19 mouse cellular contexts compared by ENCODE assay signal in genomic region chr10:5360560-5360959, GRCm38 (mm10).
A peak's percentile ranks its signal among the peaks of the same experiment; 100 is the strongest.
DNase-seq lines count a peak whose midpoint lies in the region; ATAC-seq and TF ChIP-seq lines count a peak whose summit lies in the region.
"Had no signal": no experiment of that assay in that cellular context is flagged by ENCODE, and none has a peak within 500 bp of the region (broad histone marks: within the 10 kb centered on the region; RNA-seq: fewer than 3 reads in every experiment).

No protein-coding gene starts in this region.

- H3K4me1 ChIP-seq in hindbrain, postnatal 0 days (ENCODE audit: insufficient read depth, low read length) = 0 out of 2 replicates have a peak, but pooled peaks cover 2% of the 10 kb centered on the region
- H3K4me1 ChIP-seq in forebrain, embryonic 14.5 days (ENCODE audit: control insufficient read depth, insufficient read depth, low read length) = no peaks in the 10 kb centered on the region
- H3K4me1 ChIP-seq: forebrain, embryonic 12.5 days; heart, embryonic 15.5 days; midbrain, embryonic 12.5 days had no signal

- no peak overlapping the region for H3K9ac ChIP-seq in hindbrain, postnatal 0 days (replicated peaks; ENCODE audit: low read length)
- H3K9ac ChIP-seq in forebrain, embryonic 14.5 days (ENCODE audit: low read length) = no peak overlapping the region
- H3K9ac ChIP-seq: forebrain, embryonic 12.5 days; heart, embryonic 15.5 days; midbrain, embryonic 12.5 days had no signal

- ATAC-seq in hindbrain, postnatal 0 days = peak; percentile 75
- no peak for ATAC-seq in forebrain, embryonic 14.5 days

- DNase-seq in layer of hippocampus, adult 2 months (ENCODE audit: low spot score in 2 of 2) = no peak
- no peak for DNase-seq in layer of hippocampus, postnatal 25 days (ENCODE audit: extremely low spot score in 1 of 2, low spot score in 1 of 2)
- peak; percentile 26 to 45 for DNase-seq in right cerebral cortex, adult 2 months (ENCODE audit: low spot score in 2 of 2)
- DNase-seq in right cerebral cortex, postnatal 36 days (ENCODE audit: low spot score in 2 of 2) = no peak
- peak; percentile 78 for DNase-seq in cerebellum, adult 9-10 months
- DNase-seq in hindbrain, postnatal 0 days (ENCODE audit: low spot score) = peak; percentile 43
- DNase-seq in gastrocnemius, postnatal 10 days = no peak
- DNase-seq in forebrain, embryonic 14.5 days (ENCODE audit: low spot score) = no peak
- DNase-seq: adrenal gland, postnatal 10 days; heart, adult 11 months; kidney, adult 18-20 months; kidney, postnatal 10 days; lung, adult 2 months; thymus, postnatal 25 days had no signal

- no peak for TF ChIP-seq CTCF in layer of hippocampus, adult 2 months (conservative IDR thresholded peaks at IDR 0.05)
- TF ChIP-seq CTCF in hindbrain, postnatal 0 days (IDR thresholded peaks at IDR 0.05; ENCODE audit: low read depth) = no peak

- H3K36me3 ChIP-seq in hindbrain, postnatal 0 days (ENCODE audit: insufficient read depth, low read length) = no peaks in the 10 kb centered on the region
- H3K36me3 ChIP-seq in forebrain, embryonic 14.5 days (ENCODE audit: control insufficient read depth, insufficient read depth, low read length) = no peaks in the 10 kb centered on the region
- H3K36me3 ChIP-seq: forebrain, embryonic 12.5 days; heart, embryonic 15.5 days; midbrain, embryonic 12.5 days had no signal

- H3K9me3 ChIP-seq in hindbrain, postnatal 0 days (ENCODE audit: low read length) = no peaks in the 10 kb centered on the region
- H3K9me3 ChIP-seq in forebrain, embryonic 14.5 days (replicated peaks; ENCODE audit: control insufficient read depth, low read length) = no peaks in the 10 kb centered on the region
- H3K9me3 ChIP-seq: forebrain, embryonic 12.5 days; heart, embryonic 15.5 days; midbrain, embryonic 12.5 days had no signal

- H3K27ac ChIP-seq in layer of hippocampus, adult 2 months = peak overlapping the region; percentile 81
- no peak overlapping the region for H3K27ac ChIP-seq in hindbrain, postnatal 0 days
- H3K27ac ChIP-seq in forebrain, embryonic 14.5 days (ENCODE audit: low read depth, low read length) = no peak overlapping the region
- H3K27ac ChIP-seq: forebrain, embryonic 12.5 days; heart, embryonic 15.5 days; macrophage; midbrain, embryonic 12.5 days had no signal

- H3K4me3 ChIP-seq in layer of hippocampus, adult 2 months = peak overlapping the region; percentile 14; the same call in 1 of the 2 replicates
- H3K4me3 ChIP-seq in hindbrain, postnatal 0 days (ENCODE audit: low read length) = no peak overlapping the region
- H3K4me3 ChIP-seq in forebrain, embryonic 14.5 days (ENCODE audit: low read depth, low read length) = no peak overlapping the region
- H3K4me3 ChIP-seq: forebrain, embryonic 12.5 days; heart, embryonic 15.5 days; midbrain, embryonic 12.5 days had no signal

- H3K27me3 ChIP-seq in hindbrain, postnatal 0 days (ENCODE audit: insufficient read depth, low read length) = no peaks in the 10 kb centered on the region
- H3K27me3 ChIP-seq in forebrain, embryonic 14.5 days (replicated peaks; ENCODE audit: control insufficient read depth, insufficient read depth, low read length) = no peaks in the 10 kb centered on the region
- H3K27me3 ChIP-seq: forebrain, embryonic 12.5 days; heart, embryonic 15.5 days; midbrain, embryonic 12.5 days had no signal

- WGBS in hindbrain, postnatal 0 days = 30% methylated on average over 7 of the region's 7 CpGs
- 58% methylated on average over 7 of the region's 7 CpGs for WGBS in forebrain, embryonic 14.5 days

- 0 out of 2 replicates have a peak overlapping the region, but pooled peaks have one; percentile 11 for H3K4me2 ChIP-seq in hindbrain, postnatal 0 days (ENCODE audit: low read depth, low read length)
- no peak overlapping the region for H3K4me2 ChIP-seq in forebrain, embryonic 14.5 days (ENCODE audit: low read length)
- H3K4me2 ChIP-seq: forebrain, embryonic 12.5 days; heart, embryonic 15.5 days; liver, embryonic 11.5 days; midbrain, embryonic 12.5 days had no signal

Comparison
In these comparisons a context has a peak if more than half of its experiments do, and no peak if none do; other contexts are left out.
1. DNase-seq: peak in right cerebral cortex, adult 2 months (2 of 2), cerebellum, adult 9-10 months (single experiment) and hindbrain, postnatal 0 days (single experiment); none in layer of hippocampus, adult 2 months (0 of 2), layer of hippocampus, postnatal 25 days (0 of 2), right cerebral cortex, postnatal 36 days (0 of 2), gastrocnemius, postnatal 10 days (single experiment) and forebrain, embryonic 14.5 days (single experiment).